Mouse (Mus musculus): ENCODE results near the gene Gltp.
A peak's percentile ranks its signal among the peaks of the same experiment; 100 is the strongest.

Gene Gltp

GRCm38 (mm10) chr5:114702403-114703392 lies 11.9 kb upstream of the Gltp start:
- DNase-seq (ENCODE audit: low spot score), result no peak

- no peak for DNase-seq (ENCODE audit: low spot score)
These were observed 8.2 kb upstream of the Gltp start for GRCm38 (mm10) chr5:114699015-114699414.

DNA sequence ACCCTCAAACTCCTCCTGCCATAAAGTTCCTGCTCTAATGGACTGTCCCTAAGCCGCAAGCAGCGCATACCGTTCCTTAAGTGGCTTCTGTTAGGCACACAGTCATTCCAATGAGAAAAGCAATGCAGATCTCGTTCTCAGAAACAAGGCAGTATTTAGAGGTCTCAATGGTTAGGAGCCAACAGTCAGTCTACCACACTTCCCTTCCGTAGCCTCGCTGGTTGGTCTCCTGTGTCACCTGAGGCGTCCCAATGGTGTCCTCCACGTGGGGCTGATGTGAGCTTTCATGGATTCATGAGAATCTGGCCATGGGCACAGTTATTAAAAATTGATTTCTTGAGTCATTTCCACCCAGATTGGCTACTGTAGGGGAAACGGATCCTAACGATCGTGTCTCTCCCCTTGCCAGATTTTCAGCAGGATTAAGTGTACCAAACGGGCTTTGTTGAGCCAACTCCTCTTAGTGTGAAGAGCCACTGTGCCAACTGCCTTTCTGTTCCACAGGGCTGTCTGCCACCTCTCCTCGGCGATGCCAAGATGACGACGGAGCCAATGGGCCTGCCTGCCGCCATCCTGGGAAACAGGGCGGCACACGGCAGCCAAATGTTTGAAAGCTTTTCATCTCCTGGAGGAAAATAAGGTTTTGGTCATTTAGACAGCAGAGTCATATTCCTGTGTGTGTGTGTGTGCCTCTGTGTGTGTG lies 7.4 kb upstream of the Gltp start:
- no peak for DNase-seq (ENCODE audit: low spot score)

GRCm38 (mm10) chr5:114696939-114697338 lies 6.2 kb upstream of the Gltp start:
- DNase-seq (ENCODE audit: low spot score), result no peak

- no peak for DNase-seq (ENCODE audit: low spot score)
These were observed 5.0 kb upstream of the Gltp start for GRCm38 (mm10) chr5:114695775-114696174.

DNA sequence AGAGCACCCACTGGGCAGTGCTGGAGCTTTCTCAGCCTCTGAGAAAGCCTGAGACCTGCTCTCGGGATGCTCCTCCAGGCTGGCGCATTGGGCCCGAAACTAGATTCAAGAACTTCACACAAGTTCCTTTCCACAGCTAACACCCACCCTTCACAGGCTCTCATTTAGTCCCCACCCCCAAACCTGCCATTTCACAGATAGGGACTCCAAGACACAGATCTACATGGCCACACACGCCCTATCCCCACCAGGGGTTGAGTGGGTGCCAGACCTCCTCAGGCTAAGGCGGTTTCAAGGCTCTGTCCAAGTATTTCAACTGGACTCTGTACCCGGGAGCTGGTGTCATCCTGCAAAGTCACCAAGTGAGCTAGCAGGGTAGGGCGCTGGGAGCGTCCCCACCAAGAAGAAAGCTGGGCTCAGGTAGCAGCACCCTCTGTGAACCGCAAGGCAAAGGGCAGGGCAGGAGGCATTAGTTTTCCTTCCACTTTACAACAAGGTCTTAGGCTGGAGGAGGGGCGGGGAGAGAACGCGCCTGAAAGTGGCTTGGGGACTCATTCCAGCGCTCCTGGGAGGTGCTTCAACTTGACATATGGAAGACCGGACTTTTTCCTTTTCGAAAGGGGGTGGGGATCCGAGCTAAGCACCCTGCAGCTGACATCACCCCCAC lies 951 bp downstream of the Gltp start:
- no peak for DNase-seq (ENCODE audit: low spot score)

DNA sequence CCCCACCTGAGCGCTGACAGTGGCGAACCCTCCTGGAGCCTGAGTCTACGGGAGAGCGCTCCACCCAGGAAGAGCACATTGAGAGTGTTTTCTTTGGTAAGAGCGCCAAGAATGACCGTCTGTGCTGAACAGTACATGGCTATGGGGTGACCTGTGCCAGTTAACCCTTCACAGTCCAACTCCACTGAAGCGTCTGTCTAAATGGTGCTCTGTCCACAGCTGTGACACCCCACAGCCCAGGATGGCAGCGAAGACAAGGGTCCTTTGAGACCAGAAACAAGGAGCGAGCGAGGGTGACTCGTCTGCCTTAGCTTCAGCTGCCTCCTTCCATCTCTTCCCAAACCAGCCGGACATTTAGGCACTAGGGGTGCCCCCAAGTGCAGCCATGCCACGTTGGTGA lies 2.1 kb downstream of the Gltp start:
- DNase-seq (ENCODE audit: low spot score), result no peak

- no peak for DNase-seq (ENCODE audit: low spot score)
These were observed 2.9 kb downstream of the Gltp start for GRCm38 (mm10) chr5:114687901-114688300.

DNA sequence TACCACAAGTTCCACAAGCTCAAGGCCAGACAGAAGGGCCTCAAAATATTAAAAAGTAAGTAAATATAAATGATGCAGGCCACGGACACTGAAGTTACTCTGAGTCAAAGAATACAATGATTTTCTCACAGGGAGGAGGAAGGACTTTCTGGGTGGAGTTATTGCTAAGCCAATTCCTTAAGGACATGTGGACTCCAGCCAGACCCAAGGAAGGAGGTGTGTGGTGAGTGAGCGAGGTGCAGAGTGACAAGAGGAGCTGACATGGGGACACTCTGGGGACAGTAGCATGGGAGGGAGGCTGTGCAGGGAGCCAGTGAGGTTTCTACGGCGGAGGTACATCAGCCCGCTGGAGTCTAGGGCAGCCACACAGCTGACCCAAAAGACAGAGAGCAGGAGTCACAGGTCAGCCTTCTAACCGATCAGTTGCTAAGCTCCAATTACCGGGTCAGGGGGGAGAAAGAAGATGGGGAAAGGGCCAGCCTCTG lies 4.0 kb downstream of the Gltp start:
- no peak for DNase-seq (ENCODE audit: low spot score)

GRCm38 (mm10) chr5:114685986-114686385 lies 4.8 kb downstream of the Gltp start:
- DNase-seq (ENCODE audit: low spot score), result no peak

- no peak for DNase-seq (ENCODE audit: low spot score)
These were observed 9.1 kb downstream of the Gltp start for GRCm38 (mm10) chr5:114681717-114682116.

DNA sequence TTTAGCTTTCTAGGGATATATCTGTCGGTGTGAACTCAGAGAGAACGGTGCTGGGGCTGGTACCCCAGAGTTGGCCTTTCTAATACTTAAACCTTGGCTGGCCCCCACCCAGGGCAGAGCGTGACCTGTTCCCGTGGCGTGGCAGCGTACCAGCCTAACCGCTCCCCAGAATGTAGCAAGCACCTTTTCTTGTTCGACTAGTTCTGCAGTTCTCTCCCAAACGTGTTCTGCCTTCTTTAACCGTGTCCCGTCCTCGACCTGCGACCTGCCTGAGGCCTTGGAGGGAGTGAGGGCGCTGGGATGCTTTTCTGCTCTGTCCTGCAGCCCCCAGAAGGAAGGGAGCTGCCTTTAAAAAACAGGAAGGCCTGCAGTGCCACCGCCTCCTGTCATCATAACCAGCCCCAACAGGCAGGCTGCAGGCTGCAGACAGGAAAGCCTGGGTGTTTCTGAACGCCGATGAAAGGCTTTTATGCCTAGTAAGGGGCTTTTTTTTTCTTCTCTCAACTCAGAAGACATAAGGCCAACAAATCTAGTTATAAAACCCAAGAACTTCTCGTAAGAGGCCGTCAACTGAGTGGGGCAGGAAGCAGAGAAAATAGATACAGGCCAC lies 10.0 kb downstream of the Gltp start:
- DNase-seq (ENCODE audit: low spot score), result no peak

DNA sequence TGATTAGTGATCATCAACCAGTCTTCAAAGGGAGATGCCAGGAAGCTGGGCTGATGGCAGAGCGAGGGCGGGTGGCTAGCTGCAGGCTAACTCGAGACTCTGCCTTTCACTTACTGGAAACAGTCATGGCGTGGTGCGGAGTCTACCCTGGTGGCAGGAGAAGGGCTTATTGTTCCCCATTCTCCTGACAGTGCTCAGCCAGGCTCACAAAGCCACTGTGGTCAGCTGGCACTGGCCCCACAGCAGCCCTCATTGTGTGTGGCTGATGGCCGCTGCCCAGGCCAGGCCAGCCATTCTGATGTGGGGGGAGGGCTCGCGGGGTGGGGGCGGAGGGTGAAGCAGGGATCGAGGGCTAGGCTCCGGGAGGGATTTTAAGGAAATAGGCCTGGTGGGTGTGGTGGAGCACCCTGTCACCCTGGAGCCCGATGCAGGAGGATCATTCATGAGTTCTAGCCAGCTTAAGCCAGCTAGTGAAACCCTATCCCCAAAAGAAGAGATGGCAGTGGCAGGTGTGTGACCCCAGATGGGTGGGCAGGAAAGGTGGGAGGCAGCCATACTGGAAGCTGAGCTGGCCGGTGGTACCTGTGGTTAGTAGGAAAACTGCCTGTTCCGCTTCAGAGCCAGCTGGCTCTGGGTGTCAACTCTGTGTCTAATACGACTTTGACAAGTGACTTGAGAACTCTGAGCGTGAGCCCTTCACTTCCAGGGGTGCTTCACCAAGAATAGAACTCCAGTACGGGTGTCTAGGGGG lies 10.8 kb downstream of the Gltp start:
- no peak for DNase-seq (ENCODE audit: low spot score)

DNA sequence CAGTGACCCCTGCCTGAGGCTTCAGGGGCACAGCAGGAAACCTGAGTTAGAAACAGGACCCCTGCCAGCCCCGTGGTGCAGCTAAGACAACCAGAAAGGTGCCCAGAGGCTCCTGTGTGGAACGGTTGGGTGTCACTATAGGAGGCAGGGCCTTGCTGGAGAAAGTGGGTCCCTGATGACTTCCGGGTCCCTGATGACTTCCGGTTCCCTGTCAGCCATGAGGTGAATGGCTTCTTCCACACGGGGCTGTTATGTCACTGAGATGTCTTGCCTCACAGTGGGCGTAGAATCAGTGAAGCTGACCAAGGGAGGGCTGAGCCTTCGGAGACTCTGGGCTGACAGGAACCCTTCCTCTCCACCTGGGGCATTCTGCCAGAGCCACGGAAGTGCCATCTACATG lies 16.2 kb downstream of the Gltp start:
- no peak for DNase-seq (ENCODE audit: low spot score)

GRCm38 (mm10) chr5:114673114-114673513 lies 17.7 kb downstream of the Gltp start:
- no peak for DNase-seq (ENCODE audit: low spot score)

DNA sequence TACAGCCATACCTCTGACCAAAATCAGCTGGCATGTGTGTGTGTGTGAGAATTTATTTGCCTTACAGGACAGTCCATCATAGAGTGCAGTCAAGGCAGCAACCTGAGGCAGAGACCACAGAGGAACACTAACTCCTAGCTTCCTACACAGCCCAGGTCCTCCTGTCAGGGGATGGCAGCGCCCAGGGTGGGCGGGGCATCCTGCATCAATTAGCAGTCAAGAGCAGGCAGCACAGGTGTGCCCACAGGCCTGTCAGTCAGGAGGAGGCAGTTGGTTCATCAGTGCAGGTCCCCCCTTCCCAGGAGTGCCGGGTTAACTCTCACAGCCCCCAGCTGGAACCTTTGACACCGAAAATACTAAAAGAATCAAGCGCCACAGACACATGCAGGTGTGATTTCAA lies 21.8 kb downstream of the Gltp start:
- no peak for DNase-seq (ENCODE audit: low spot score)

GRCm38 (mm10) chr5:114667228-114667856 lies 23.4 kb downstream of the Gltp start:
- peak; percentile 99 for DNase-seq (ENCODE audit: low spot score)

- DNase-seq (ENCODE audit: low spot score), result no peak
These were observed 24.1 kb downstream of the Gltp start for GRCm38 (mm10) chr5:114666659-114667058.

DNA sequence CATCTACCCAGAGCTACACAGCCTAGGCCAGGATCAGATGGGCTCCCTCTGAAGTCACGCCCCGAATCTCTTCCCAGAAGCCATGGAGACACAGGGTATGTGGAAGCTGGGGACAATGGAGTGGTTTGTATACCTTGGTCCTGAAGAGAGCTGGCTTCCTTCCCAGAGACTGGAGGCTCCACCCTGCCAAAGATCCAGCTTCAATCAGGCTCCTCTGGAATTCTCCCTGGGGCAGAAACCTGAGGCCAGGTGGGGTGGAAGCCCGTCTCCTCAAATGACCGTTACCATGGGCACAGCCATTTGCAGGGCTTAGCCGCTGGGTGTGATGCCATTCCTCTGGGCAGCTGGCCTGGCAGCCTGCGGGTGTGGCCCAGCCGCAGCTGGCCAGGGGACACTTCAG lies 26.0 kb downstream of the Gltp start:
- DNase-seq (ENCODE audit: low spot score), result no peak

- no peak for DNase-seq (ENCODE audit: low spot score)
These were observed 26.6 kb downstream of the Gltp start for GRCm38 (mm10) chr5:114664139-114664538.

GRCm38 (mm10) chr5:114661029-114661428 lies 29.8 kb downstream of the Gltp start:
- no peak for DNase-seq (ENCODE audit: low spot score)

All from ovary, postnatal 36 days (tissue).